Mouse (Mus musculus): ENCODE measurements around the gene Myb.

The Myb gene

GRCm38 (mm10) chr10:21130901-21131493 lies 29.8 kb downstream of the Myb start:
- in situ Hi-C loops (cut with MboI) = no loop called here

GRCm38 (mm10) chr10:21128086-21128611 lies 32.6 kb downstream of the Myb start:
- in situ Hi-C loops (cut with MboI) = no loop called here

GRCm38 (mm10) chr10:21118341-21118740 lies 42.4 kb downstream of the Myb start:
- in situ Hi-C loops (cut with MboI) = no loop called here

GRCm38 (mm10) chr10:21114459-21114858 lies 46.3 kb downstream of the Myb start:
- in situ Hi-C loops (cut with MboI) = no loop called here

GRCm38 (mm10) chr10:21112689-21113088 lies 48.1 kb downstream of the Myb start:
- in situ Hi-C loops (cut with MboI) = no loop called here

GRCm38 (mm10) chr10:21109337-21110056 lies 51.3 kb downstream of the Myb start:
- in situ Hi-C loops (cut with MboI) = no loop called here

GRCm38 (mm10) chr10:21108796-21109195 lies 52.0 kb downstream of the Myb start:
- in situ Hi-C loops (cut with MboI) = no loop called here

GRCm38 (mm10) chr10:21108182-21108581 lies 52.6 kb downstream of the Myb start:
- in situ Hi-C loops (cut with MboI) = no loop called here

- in situ Hi-C loops (cut with MboI) = no loop called here
These were observed 55.6 kb downstream of the Myb start for GRCm38 (mm10) chr10:21105206-21105605.

- in situ Hi-C loops (cut with MboI) = no loop called here
These were observed 58.1 kb downstream of the Myb start for GRCm38 (mm10) chr10:21102689-21103088.

- in situ Hi-C loops (cut with MboI) = no loop called here
These were observed 58.8 kb downstream of the Myb start for GRCm38 (mm10) chr10:21101948-21102347.

- in situ Hi-C loops (cut with MboI) = no loop called here
These were observed 60.0 kb downstream of the Myb start for GRCm38 (mm10) chr10:21100646-21101249.

GRCm38 (mm10) chr10:21099515-21099914 lies 61.3 kb downstream of the Myb start:
- in situ Hi-C loops (cut with MboI) = no loop called here

- in situ Hi-C loops (cut with MboI) = no loop called here
These were observed 65.2 kb downstream of the Myb start for GRCm38 (mm10) chr10:21095541-21095940.

- in situ Hi-C loops (cut with MboI) = no loop called here
These were observed 65.9 kb downstream of the Myb start for GRCm38 (mm10) chr10:21094896-21095295.

- in situ Hi-C loops (cut with MboI) = no loop called here
These were observed 67.5 kb downstream of the Myb start for GRCm38 (mm10) chr10:21093301-21093700.

GRCm38 (mm10) chr10:21092501-21093270 lies 68.1 kb downstream of the Myb start:
- in situ Hi-C loops (cut with MboI) = no loop called here

GRCm38 (mm10) chr10:21090922-21091700 lies 69.7 kb downstream of the Myb start:
- in situ Hi-C loops (cut with MboI) = no loop called here

GRCm38 (mm10) chr10:21089541-21089940 lies 71.2 kb downstream of the Myb start:
- in situ Hi-C loops (cut with MboI) = no loop called here

- in situ Hi-C loops (cut with MboI) = no loop called here
These were observed 73.1 kb downstream of the Myb start for GRCm38 (mm10) chr10:21087614-21088232.

GRCm38 (mm10) chr10:21085044-21085443 lies 75.7 kb downstream of the Myb start:
- in situ Hi-C loops (cut with MboI) = no loop called here
